Mouse (Mus musculus) thymus, postnatal 14 days (tissue): Measurements from ENCODE around the gene Aoc1.
"Not testable (repeated sequence)": the region's sequence is repeated elsewhere in the genome, so short reads cannot be mapped to it uniquely, and the experiment has no call there.

Experiments
- DNase-seq: peaks from one replicate; pipeline ENCODE4 v3.0.0; 2021

The Aoc1 gene

GRCm38 (mm10) chr6:48861616-48862280 is 10.9 kb upstream of the Aoc1 start:
- DNase-seq, result no peak

DNA sequence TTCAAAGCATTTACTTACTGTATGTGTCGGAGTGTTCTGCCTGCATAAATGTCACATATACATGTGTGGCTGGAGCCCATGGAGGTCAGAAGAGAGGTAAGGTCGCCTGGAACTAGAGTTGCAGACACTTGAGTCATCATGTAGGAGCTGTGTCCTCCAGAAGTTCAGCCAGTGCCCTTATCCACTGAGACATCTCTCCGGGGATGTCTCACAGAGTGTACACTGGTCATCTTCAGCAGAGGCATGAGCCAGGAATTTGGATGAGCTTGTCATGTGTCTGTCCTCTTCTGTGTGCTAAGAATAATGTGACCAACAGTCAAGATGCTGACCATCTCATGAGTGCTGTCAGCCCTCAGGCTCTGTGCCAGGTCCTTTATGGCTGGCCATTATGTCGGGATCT is 9.9 kb upstream of the Aoc1 start:
- no peak for DNase-seq

- no peak for DNase-seq
Measured at GRCm38 (mm10) chr6:48863488-48863887, 9.2 kb upstream of the Aoc1 start.

DNA sequence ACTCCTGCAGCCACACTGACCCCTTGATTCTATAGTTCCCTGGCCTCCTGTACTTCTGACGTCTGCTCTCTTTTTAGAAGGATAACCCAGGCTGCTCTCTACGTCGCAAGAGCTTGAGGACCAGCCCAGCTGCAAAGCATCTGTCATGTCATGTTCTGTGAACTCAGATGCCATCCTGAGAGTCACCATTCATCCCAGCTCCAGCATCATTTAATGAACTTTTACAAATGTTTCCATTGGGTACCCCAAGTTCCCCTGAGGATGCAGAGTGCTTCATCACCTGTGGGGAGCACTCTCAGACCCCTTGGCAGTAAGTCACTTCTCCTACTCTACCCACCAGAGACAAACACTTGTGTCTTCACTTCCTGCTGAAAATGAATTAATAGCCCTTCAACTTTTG is 8.5 kb upstream of the Aoc1 start:
- DNase-seq, result no peak

- no peak for DNase-seq
Measured at GRCm38 (mm10) chr6:48864723-48865122, 8.0 kb upstream of the Aoc1 start.

DNA sequence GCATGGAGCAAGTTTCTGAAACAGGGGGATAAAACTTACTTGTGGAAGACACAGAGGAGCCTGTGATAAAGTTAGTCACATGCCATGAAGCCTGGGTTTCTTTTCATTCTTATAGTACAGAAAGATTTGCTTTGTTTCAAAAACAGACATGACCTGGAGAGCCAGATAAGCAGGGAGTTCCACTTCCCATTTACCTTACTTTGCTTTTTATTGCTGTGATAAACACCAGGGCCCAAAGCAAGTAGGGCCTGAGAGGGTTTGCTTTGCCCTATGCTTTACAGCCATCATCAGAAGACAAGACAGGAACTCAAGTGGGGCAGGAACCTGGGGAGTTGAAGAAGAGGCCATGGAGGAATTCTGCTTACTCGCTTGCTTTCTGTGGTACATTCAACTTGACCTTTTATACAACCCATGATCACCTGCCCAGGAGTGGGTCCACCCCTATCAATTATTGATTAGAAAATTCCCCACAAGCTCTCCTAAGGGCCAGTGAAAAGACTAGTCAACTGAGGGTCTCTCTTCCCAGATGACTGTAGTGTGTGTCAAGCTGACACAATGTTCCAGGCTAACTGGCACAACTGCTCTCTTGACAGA is 7.4 kb upstream of the Aoc1 start:
- no peak for DNase-seq

- DNase-seq, result not testable (repeated sequence)
Measured at GRCm38 (mm10) chr6:48866355-48866950, 6.2 kb upstream of the Aoc1 start.

DNA sequence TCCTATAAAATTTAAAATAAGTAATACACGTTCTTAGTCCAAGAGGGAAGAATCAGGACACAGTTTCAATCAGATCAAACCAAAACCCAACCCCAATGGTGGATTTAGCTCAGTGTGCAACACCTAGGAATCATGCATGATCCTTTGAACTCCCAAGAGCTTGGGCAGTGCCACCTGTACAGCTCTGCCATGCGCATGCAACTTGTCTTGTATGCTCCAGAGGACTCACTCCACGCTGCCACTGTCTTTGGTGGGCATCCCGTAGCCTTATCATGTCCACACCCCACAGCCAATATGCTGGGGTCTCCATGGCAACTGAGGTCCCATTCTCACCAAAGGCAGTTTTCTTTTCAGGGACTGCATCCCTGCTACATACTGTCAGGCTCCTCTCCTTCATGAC is 5.5 kb upstream of the Aoc1 start:
- no peak for DNase-seq

- no peak for DNase-seq
Measured at GRCm38 (mm10) chr6:48869774-48870173, 2.9 kb upstream of the Aoc1 start.

- DNase-seq, result no peak
Measured at GRCm38 (mm10) chr6:48874576-48874975, 1.9 kb downstream of the Aoc1 start.

GRCm38 (mm10) chr6:48875515-48875914 is 2.8 kb downstream of the Aoc1 start:
- no peak for DNase-seq

DNA sequence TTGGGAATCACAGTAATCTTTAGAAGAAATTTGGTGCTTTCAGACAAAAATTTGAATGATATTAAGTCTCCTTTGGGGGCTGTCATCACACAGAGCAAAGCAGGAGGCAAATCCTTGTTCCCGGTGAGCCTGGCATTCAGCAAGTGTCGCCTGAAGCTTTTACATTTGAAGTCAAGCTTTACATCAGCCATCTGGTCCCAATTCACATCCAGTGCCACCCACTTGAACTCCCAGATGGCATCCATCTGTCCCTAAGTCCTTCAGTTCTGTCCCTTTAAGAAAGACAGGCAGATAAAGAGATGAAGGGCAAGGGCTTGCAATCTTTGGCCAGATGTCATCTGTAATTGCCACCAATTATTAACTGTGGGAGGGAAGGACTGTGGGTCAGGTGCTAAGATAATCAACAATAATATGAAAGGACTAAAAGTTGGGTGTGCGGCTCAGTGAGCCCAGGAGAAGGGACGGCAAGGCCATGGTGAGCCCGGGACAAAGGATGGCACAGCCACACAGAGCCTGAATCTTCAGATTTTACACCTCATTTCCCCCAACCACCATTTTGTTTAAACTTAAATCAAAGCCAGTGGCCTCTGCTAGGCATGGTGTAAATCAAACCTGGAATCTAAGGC is 3.9 kb downstream of the Aoc1 start:
- no peak for DNase-seq

DNA sequence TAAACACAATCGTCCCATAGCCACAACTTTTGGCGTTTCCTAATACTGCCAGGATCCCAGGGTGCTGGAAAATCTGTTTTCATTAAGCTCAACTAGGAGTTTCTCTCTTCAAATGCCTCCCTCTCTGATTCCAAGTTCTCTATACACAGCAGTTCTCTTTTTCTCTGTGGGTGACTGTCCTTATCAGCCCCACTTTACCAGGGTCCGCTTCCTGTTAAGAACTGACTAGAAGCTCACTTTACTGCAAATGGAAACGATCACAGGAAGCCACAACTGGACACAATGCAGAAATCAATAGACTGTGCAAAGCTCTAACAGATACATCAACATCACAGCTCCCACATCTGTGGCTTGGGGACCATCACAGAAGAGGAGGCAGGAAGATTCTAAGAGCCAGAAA is 21.5 kb downstream of the Aoc1 start:
- no peak for DNase-seq

GRCm38 (mm10) chr6:48894938-48895818 is 22.5 kb downstream of the Aoc1 start:
- DNase-seq, result no peak

GRCm38 (mm10) chr6:48895941-48896340 is 23.2 kb downstream of the Aoc1 start:
- no peak for DNase-seq

GRCm38 (mm10) chr6:48896956-48897355 is 24.3 kb downstream of the Aoc1 start:
- no peak for DNase-seq

DNA sequence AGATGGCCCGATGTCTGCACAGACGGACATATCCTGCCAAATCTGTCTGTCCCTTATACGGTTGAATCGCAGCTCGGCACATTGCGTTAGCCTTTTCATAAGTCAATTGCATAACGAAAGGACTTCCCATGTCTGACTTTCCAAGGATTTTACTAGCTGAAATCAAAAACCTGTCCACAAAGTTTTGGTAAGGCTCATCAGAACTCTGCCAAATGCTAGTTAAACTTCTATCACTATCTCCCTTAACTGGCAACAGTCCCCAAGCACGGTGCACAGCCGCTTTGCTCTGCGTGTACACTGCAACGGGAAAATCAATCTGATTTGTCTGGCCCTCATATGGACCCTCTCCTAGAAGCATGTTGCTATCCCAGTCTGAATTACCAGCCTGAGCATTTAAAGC is 28.6 kb downstream of the Aoc1 start:
- not testable (repeated sequence) for DNase-seq

GRCm38 (mm10) chr6:48902511-48903406 is 30.1 kb downstream of the Aoc1 start:
- no peak for DNase-seq

DNA sequence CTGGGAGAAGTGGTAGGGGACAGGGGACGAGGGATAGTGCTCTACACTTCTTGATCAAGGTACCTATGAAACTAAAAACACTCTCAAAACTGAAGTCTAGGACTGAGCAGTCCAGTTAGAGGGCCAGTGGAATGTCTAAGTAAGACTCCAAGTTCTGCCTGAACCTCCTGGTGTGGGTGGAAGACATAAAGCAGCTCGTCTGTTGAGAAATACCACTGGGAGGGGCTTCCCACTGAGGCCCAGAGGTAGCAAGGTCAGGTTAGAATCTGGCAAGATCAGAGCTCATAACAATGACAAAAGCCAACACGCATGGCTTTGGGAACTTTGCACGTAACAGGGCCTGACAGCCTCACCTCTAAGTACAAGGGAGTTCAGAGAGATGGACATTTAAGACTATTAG is 30.7 kb downstream of the Aoc1 start:
- no peak for DNase-seq

DNA sequence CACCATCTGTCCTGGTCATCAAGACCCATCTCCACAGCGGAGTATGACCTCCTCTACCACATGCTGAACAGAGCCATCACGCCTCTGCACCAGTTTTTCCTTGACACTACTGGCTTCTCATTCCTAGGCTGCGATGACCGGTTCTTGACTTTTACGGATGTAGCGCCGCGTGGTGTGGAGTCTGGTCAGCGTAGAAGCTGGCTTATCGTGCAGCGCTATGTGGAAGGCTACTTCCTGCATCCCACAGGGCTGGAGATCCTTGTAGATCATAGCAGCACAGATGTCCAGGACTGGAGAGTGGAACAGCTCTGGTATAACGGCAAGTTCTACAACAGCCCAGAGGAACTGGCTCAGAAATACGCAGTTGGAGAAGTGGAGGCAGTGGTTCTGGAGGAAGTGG is 32.9 kb downstream of the Aoc1 start:
- DNase-seq, result no peak

GRCm38 (mm10) chr6:48906371-48906770 is 33.7 kb downstream of the Aoc1 start:
- DNase-seq, result no peak

DNA sequence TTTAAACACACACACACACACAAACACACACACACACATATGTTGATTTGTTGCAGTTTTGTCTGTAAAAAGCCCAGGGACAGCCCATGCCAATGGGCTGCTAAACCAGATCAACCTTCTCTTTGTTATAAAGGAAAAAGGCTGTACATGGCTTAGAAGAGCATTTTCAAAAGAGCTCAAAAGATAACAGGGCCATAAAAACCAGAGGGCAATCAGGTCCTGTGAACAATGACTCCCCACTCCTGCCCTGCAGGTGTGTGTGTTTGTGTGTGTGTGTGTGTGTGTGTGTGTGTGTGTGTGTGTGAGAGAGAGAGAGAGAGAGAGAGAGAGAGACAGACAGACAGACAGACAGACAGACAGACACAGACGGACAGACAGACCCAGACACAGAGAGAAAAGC is 36.5 kb downstream of the Aoc1 start:
- DNase-seq, result no peak
